19 mouse cellular contexts compared by ENCODE assay signal in genomic region chr10:62669245-62669644, GRCm38 (mm10).
"Had no signal": no experiment of that assay in that cellular context is flagged by ENCODE, and none has a peak within 500 bp of the region (broad histone marks: within the 10 kb centered on the region; RNA-seq: fewer than 3 reads in every experiment).

No protein-coding gene starts in this region.

- ATAC-seq: hindbrain, postnatal 0 days; inflammation-experienced regulatory T-cells, adult 6 months; lung, postnatal 0 days; midbrain, embryonic 15.5 days had no signal

- H3K36me3 ChIP-seq: limb, embryonic 10.5 days; limb, embryonic 13.5 days; liver, embryonic 13.5 days; midbrain, embryonic 12.5 days; midbrain, embryonic 15.5 days; neural tube, embryonic 12.5 days; neural tube, embryonic 15.5 days had no signal

- H3K4me3 ChIP-seq: layer of hippocampus, adult 2 months; limb, embryonic 10.5 days; limb, embryonic 13.5 days; liver, embryonic 13.5 days; midbrain, embryonic 12.5 days; midbrain, embryonic 15.5 days; neural tube, embryonic 12.5 days; neural tube, embryonic 15.5 days had no signal

- DNase-seq: kidney, adult 2 months; layer of hippocampus, adult 9-11 months; liver, embryonic 13.5 days; lung, embryonic 14.5 days; right cerebral cortex, adult 18-20 months; right cerebral cortex, postnatal 14 days; right cerebral cortex, postnatal 4 days; thymus, postnatal 25 days had no signal

- H3K9ac ChIP-seq: hindbrain, embryonic 14.5 days; limb, embryonic 13.5 days; liver, embryonic 13.5 days; lung, embryonic 14.5 days; midbrain, embryonic 12.5 days; midbrain, embryonic 15.5 days; neural tube, embryonic 12.5 days; neural tube, embryonic 15.5 days had no signal

- H3K9me3 ChIP-seq: limb, embryonic 10.5 days; limb, embryonic 13.5 days; liver, embryonic 13.5 days; midbrain, embryonic 12.5 days; midbrain, embryonic 15.5 days; neural tube, embryonic 12.5 days; neural tube, embryonic 15.5 days had no signal

- H3K27ac ChIP-seq: hindbrain, embryonic 14.5 days; hindbrain, postnatal 0 days; layer of hippocampus, adult 2 months; limb, embryonic 10.5 days; limb, embryonic 13.5 days; liver, embryonic 13.5 days; midbrain, embryonic 12.5 days; midbrain, embryonic 15.5 days; neural tube, embryonic 12.5 days; neural tube, embryonic 15.5 days had no signal

- H3K4me2 ChIP-seq: hindbrain, embryonic 14.5 days; limb, embryonic 13.5 days; liver, embryonic 13.5 days; lung, embryonic 14.5 days; midbrain, embryonic 12.5 days; midbrain, embryonic 15.5 days; neural tube, embryonic 12.5 days; neural tube, embryonic 15.5 days had no signal

- H3K4me1 ChIP-seq: limb, embryonic 13.5 days; midbrain, embryonic 12.5 days; midbrain, embryonic 15.5 days; neural tube, embryonic 12.5 days; neural tube, embryonic 15.5 days had no signal

- H3K27me3 ChIP-seq: limb, embryonic 13.5 days; midbrain, embryonic 12.5 days; midbrain, embryonic 15.5 days; neural tube, embryonic 12.5 days had no signal
